Mouse (Mus musculus) olfactory bulb, adult 2 months (tissue): ENCODE measurements at regions not wholly inside any gene's neighbourhood (a gene's known extent, or its start where the extent isn't known, plus 50 kb on each side); places are given as distances from the start of the nearest gene placed in this dataset.

ENCODE experiments used
- H3K27ac ChIP-seq: fragments of 200-500 bp; 2 replicates; pipeline ENCODE4 v1.5.1; 2012; ENCODE audit warnings: low read depth, low read length; ENCODE audit not compliant: insufficient read depth
- H3K4me1 ChIP-seq: fragments of 200-500 bp; 2 replicates; pipeline ENCODE4 v1.6.1; 2012; ENCODE audit warnings: low read length; ENCODE audit not compliant: control insufficient read depth, insufficient read depth
- H3K4me3 ChIP-seq: fragments of 200-500 bp; 2 replicates; pipeline ENCODE4 v1.5.1; 2012; ENCODE audit warnings: mild to moderate bottlenecking, low read depth, low read length, moderate library complexity; ENCODE audit not compliant: insufficient read depth
- CTCF ChIP-seq: fragments of 200-500 bp; IDR thresholded peaks from 2 replicates; pipeline ENCODE4 v1.5.1; 2012; ENCODE audit warnings: low read depth, mild to moderate bottlenecking, low read length, moderate library complexity; ENCODE audit not compliant: insufficient read depth
- POLR2A ChIP-seq: fragments of 200-500 bp; IDR thresholded peaks from 2 replicates; pipeline ENCODE4 v1.6.1; 2012; ENCODE audit warnings: mild to moderate bottlenecking, low read depth, low read length, moderate library complexity; ENCODE audit not compliant: insufficient read depth
- WGBS: fragments of 180-500 bp; shearing (Covaris S2); methylation state at CpG from one replicate; pipeline ENCODE4 v1.1.7; 2018; 5-methylcytosine and 5-hydroxymethylcytosine counted together

DNA sequence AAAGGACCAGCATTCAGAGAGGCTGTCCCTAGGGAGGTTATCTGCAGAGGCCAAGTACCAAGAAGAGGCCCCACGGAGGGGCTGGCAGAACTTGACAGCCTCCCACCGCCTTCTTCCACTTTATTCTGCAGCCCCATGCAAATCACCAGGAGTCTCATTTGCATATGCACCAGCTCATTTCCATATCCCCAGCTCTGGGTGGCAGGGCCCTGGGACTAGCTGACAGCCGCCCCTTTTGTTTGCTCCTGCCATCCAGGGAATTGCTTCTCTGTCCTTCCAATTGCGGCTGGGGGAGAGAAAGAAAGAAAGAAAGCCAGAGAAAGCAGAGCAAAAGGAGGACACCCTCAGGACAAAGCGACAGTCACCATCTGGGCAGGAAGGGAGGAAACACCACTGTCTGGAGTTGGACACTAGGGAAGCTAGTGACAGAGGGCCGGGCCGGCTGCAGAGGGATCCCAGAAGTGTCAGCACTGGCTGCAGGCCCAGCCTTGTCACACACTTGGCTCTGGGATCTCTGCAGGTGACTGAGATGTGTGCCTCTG lies 102.4 kb downstream of the Mn1 start:
- 31% methylated on average over 7 of the region's 7 CpGs for WGBS
- peaks cover 8% of the 10 kb centered on the region for H3K4me1 ChIP-seq
- no peak overlapping the region for H3K4me3 ChIP-seq
- no peak overlapping the region for H3K27ac ChIP-seq
- TF ChIP-seq CTCF (no peak), POLR2A (no peak)

DNA sequence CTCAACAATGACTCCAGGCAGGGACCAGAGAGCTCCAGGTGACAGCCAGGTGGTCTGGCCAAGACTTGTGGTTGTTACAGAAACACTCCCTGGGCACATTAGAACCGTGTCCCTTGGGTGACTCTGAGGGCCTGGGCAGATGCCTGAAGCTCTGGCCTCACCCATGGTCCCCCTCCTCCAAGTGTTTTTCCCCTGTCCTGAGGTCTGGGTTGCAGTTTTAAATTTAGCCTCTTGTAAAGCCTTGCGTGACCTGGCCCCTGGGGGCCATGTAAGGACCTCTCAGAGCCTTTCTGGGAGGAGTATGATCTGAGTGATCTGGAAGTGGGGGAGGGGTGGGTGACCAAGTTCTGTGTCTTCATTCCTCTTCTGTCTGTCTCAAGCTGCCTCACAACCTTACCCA lies 104.7 kb downstream of the Mn1 start:
- no peak for TF ChIP-seq CTCF
- TF ChIP-seq POLR2A = no peak
- Histone ChIP-seq H3K4me1 (peaks cover 8% of the 10 kb centered on the region), H3K27ac (no peak overlapping the region), H3K4me3 (no peak overlapping the region)
- WGBS = 91% methylated on average over 2 of the region's 2 CpGs

DNA sequence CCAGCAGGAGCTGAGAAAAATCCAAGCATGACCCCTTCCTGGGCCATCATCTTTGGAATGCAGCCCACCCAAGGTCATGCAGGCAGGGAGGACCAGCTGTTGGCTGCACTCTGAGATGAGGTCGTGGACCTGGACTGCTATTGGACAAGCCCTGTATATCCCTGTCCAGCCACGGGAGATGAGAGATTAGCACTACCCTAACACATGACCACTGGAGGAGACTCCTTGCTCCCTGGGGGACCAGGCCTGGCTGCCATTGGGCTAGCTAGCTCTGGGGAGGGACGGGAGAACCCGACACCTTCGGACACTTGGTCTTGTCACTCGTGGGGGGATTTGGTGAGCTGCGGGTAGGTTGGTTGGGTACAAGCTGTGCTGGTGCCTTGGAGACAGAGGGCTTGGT lies 105.4 kb downstream of the Mn1 start:
- TF ChIP-seq CTCF (no peak), POLR2A (no peak)
- Histone ChIP-seq H3K4me1 (peaks cover 8% of the 10 kb centered on the region), H3K27ac (no peak overlapping the region), H3K4me3 (no peak overlapping the region)
- WGBS = 84% methylated on average over 7 of the region's 7 CpGs

DNA sequence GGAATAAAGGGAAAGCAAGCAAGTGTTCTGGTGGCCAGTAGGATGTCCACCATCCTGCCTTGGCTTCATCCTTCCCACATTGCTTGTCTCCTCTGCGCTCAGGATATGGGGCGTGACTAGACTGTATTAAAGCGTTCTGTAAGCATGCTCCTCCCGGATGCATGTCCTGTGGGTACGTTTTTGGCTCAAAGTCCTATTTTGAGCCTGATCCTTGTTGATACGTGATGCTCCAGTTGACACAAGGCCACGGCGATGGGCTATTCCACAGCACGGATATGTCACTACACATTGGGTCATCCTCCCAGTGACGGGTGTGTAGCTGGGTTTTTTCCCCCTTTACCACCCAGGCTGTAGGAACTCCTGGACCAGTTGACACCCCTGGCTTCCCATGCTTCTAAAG lies 110.6 kb downstream of the Mn1 start:
- no peak for TF ChIP-seq POLR2A
- no peak for TF ChIP-seq CTCF
- no peak overlapping the region for H3K4me3 ChIP-seq
- H3K4me1 ChIP-seq = peaks cover 8% of the 10 kb centered on the region
- 90% methylated on average over 10 of the region's 10 CpGs for WGBS
- no peak overlapping the region for H3K27ac ChIP-seq

DNA sequence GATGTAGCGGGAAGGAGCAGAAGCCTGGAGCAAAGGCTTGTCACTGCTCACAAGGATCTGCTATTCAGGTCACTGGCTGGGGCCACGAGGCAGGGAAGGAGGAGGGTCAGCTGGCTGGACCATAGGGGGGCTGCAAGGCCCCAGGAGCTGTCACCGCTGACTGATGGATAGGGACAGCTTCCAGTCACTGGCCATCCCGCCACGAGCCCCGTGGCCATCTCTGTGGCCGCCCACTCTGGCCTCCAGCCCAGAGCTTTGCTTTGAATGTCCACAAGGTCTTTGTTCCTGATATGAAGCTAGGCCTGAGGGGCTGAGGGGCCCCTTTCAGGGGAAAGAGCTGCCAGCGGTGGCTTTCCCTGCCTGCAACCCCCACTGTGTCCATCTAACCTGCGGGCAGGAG lies 111.9 kb downstream of the Mn1 start:
- WGBS = 52% methylated on average over 9 of the region's 9 CpGs

DNA sequence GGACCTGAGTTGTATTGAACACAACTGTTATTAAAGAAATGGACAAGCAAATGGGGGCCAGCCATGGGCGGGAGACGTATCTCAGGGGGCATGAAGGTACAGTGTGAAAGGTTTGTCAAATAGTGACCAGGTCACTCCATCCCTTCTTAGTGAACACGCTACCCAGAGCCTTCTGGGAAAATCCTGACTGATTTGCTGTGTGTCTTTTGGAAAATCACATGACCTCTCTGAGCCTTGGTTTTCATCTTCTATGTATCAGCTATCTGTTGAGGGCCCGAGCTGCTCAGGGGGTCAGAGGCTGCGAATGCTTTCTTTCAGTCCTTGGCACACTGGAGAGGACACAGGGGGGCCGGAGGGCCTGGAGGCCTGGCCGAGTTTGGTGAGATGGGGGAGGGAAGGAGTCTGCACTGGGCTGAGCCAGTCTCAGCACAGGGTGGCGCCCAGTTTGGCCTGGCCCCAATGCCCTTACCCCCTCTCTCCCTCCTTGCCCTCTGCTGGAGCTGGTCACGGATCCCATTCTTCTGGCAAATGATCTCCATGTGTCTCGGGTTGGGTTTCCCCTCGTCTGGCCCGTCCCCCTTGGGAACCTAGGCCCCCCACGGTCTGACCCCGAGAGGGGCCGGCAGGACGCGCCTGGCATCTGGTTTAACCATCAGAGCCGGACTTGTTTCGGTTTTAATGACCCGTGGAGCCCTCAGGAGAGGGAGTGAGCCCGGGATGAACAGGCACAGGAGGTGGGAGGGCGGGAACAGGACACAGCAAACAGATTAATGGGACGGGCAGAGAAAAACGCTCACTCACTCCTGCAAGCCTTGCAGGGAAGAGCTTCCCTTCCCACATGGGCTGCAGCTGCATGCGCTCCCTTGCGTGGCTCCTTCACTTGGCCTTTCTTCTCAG lies 113.7 kb downstream of the Mn1 start:
- peaks cover 8% of the 10 kb centered on the region for H3K4me1 ChIP-seq
- 37% methylated on average over 26 of the region's 26 CpGs for WGBS
- TF ChIP-seq CTCF = no peak
- no peak overlapping the region for H3K27ac ChIP-seq
- H3K4me3 ChIP-seq = no peak overlapping the region

More for the DNA sequence above, 111.9 kb downstream of the Mn1 start:
- Histone ChIP-seq H3K4me3 (no peak overlapping the region), H3K4me1 (peaks cover 8% of the 10 kb centered on the region), H3K27ac (no peak overlapping the region)
- TF ChIP-seq CTCF = no peak

DNA sequence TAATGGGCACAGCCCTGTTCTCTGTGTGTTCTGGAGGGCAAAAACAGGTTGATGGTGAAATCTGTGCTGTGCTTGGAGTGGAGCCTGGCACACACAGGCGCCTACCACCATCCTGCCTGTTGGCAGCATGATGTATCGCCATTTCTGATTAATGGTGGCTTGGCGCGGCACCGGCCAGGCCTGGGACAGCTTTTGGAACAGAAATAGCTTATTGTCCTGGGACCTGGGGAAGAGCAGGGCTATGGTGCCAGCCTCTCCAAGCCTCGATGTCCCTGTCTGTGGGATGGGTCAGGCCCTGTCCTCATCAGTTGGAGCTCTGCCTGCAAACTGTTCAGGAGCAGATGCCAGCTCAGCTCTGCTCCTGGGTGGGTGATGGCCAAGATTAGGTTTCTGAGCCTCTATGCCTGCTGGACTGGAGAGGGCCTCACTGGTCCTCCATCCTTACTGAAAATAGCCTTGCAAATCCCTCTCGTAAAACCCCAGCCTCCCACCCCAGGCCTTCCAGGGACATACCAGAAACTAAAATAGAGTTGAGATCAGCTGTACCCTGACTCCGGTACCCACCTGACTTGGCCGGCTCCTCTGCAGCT lies 115.4 kb downstream of the Mn1 start:
- Histone ChIP-seq H3K4me1 (peaks cover 8% of the 10 kb centered on the region), H3K4me3 (no peak overlapping the region), H3K27ac (no peak overlapping the region)
- 81% methylated on average over 9 of the region's 9 CpGs for WGBS
- TF ChIP-seq CTCF = no peak
- TF ChIP-seq POLR2A = no peak

DNA sequence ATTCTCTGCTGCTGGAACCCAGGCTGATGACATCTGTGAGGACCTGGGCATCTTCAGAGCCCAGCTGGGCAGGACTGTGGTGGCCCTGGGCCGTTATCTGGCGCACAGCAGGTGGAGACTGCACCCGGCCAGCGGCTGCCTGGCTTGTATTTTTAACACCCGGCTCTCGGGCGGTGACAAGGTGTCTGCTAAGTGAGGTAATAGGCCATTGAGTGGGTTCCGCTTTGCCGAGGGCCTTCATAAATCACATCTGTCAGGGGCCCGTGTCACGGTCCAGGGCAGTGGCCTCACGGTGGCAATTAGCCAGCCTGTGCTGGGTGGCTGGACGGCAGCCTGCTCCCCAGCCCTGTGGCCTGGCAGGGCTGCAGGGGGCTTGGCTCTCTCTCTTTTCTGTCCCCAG lies 118.8 kb downstream of the Mn1 start:
- no peak overlapping the region for H3K27ac ChIP-seq
- TF ChIP-seq POLR2A = no peak
- TF ChIP-seq CTCF = no peak
- H3K4me3 ChIP-seq = no peak overlapping the region
- 52% methylated on average over 13 of the region's 13 CpGs for WGBS
- peaks cover 6% of the 10 kb centered on the region for H3K4me1 ChIP-seq

DNA sequence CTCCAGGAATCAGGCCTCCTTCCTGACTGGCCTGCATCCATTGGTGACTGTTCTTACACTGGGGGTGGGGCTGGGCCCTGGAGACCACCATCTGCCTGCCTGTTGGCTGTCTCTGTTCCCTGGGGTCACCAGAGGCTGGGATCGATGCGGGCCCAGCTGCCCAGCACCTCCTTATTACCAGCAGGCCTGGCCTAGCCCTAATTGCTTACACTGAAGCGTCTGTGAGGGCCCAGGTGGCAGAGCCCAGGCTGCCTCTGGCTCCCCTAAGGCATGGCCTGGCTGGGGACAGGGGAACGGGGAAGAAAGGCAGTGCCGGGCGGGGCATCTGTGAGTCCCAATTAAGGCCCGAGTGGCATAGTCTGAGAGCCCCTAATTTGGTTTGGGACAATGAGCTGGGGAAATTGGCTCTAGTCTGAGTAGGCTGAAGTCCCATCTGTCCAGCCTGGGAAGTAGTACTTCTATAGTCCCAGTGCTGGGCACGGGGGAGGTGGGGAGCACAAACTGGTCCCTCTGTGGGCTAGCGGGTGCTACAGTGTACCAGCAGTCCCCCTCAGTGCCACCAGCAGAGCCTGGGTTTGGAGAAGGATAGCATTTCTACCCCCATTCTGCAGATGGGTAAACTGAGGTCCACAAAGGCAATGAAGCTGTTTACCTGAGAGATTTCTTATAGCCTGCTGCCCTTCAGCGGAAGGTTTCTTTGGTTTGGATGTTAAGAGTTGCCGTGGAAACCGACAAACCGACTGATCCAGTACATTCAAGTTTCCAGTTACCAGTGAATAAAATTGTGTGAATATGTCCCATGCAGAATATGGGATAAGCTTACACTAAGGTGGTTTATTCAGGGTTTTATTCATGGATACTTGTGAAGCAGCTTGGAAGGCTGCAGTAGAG lies 121.6 kb downstream of the Mn1 start:
- no peak overlapping the region for H3K27ac ChIP-seq
- WGBS = 75% methylated on average over 13 of the region's 13 CpGs
- H3K4me1 ChIP-seq = no peaks in the 10 kb centered on the region
- no peak for TF ChIP-seq CTCF
- TF ChIP-seq POLR2A = no peak
- H3K4me3 ChIP-seq = no peak overlapping the region
